Mouse (Mus musculus) forebrain, postnatal 0 days (tissue): ENCODE data around the gene Paf1. TPM values are rescaled to one million over a fixed set of nuclear protein-coding genes. Genes with fewer than 3 reads are reported as not detected.
A peak's percentile ranks its signal among the peaks of the same experiment; 100 is the strongest.
"Not testable (repeated sequence)": the region's sequence is repeated elsewhere in the genome, so short reads cannot be mapped to it uniquely, and the experiment has no call there.

ENCODE experiments used
- ATAC-seq: fragments of 200-750 bp; cut with Nextera tagmentation; 2 replicates; pipeline ENCODE4 v1.8.0; 2017; ENCODE audit warnings: mild to moderate bottlenecking, moderate library complexity
- DNase-seq: peaks from one replicate; pipeline ENCODE4 v3.0.0-alpha.2; 2015
- H3K27ac ChIP-seq: fragments of 300-500 bp; sonication (generic); 2 replicates; pipeline ENCODE4 v1.5.1; 2014; ENCODE audit warnings: low read depth, mild to moderate bottlenecking, antibody characterized with exemption, low read length, moderate library complexity, mixed read lengths
- H3K27me3 ChIP-seq: fragments of 300-500 bp; sonication (generic); 2 replicates; pipeline ENCODE4 v1.6.1; 2014; ENCODE audit warnings: mild to moderate bottlenecking, low read length, mixed read lengths; ENCODE audit not compliant: insufficient read depth
- H3K36me3 ChIP-seq: fragments of 300-500 bp; sonication (generic); 2 replicates; pipeline ENCODE4 v1.6.1; 2014; ENCODE audit warnings: mild to moderate bottlenecking, moderate library complexity; ENCODE audit not compliant: insufficient read depth
- H3K4me1 ChIP-seq: fragments of 300-500 bp; sonication (generic); 2 replicates; pipeline ENCODE4 v1.6.1; 2014; ENCODE audit warnings: antibody characterized with exemption; ENCODE audit not compliant: insufficient read depth
- H3K4me2 ChIP-seq: fragments of 300-500 bp; sonication (generic); 2 replicates; pipeline ENCODE4 v1.6.1; 2014; ENCODE audit warnings: low read depth, mild to moderate bottlenecking, moderate library complexity
- H3K4me3 ChIP-seq: fragments of 300-500 bp; sonication (generic); 2 replicates; pipeline ENCODE4 v1.5.1; 2014; ENCODE audit warnings: low read depth, low read length, mixed read lengths
- H3K9ac ChIP-seq: fragments of 300-500 bp; sonication (generic); 2 replicates; pipeline ENCODE4 v1.6.1; 2014; ENCODE audit warnings: mild to moderate bottlenecking
- H3K9me3 ChIP-seq: fragments of 300-500 bp; sonication (generic); 2 replicates; pipeline ENCODE4 v1.6.1; 2016; ENCODE audit warnings: low read length
- CTCF ChIP-seq: sonication (generic); IDR thresholded peaks from 2 replicates; pipeline ENCODE4 v1.5.1; 2016; ENCODE audit warnings: antibody characterized with exemption, control low read depth, low read depth
- WGBS: fragments of 180-500 bp; shearing (Covaris S2); extraction: QIAGEN DNeasy Blood & Tissue Kit; methylation state at CpG from one replicate; pipeline ENCODE4 v1.1.7; 2014; 5-methylcytosine and 5-hydroxymethylcytosine counted together
- polyA plus RNA-seq: library from polyadenylated mRNA; unstranded; fragments of >200 nt; fragmentation: Nextera tagmentation; extraction: Ambion mirVana; gene quantifications from 2 replicates; pipeline ENCODE4 v1.2.1, GENCODE M21; 2015
- total RNA-seq: library from RNA; depleted of rRNA; stranded (reverse); fragments of >200 nt; gene quantifications from 2 replicates; pipeline ENCODE4 v1.2.3, GENCODE M21; 2014

The Paf1 gene
- total and polyA plus RNA-seq, 2 experiments from 2014 or later = 74.8 to 92.7 TPM

GRCm38 (mm10) chr7:28384162-28384561 is 8.6 kb upstream of the Paf1 start:
- no peak overlapping the region for H3K27ac ChIP-seq
- H3K4me2 ChIP-seq = no peak overlapping the region
- DNase-seq (no peak), ATAC-seq (no peak)
- H3K4me3 ChIP-seq = no peak overlapping the region
- H3K9me3 ChIP-seq = no peaks in the 10 kb centered on the region
- H3K9ac ChIP-seq = no peak overlapping the region
- TF ChIP-seq CTCF = no peak
- WGBS = 84% methylated on average over 6 of the region's 6 CpGs
- peaks cover 4% of the 10 kb centered on the region; the same call in 1 of the 2 replicates for H3K27me3 ChIP-seq
- H3K36me3 ChIP-seq = peaks cover 25% of the 10 kb centered on the region
- peaks cover 12% of the 10 kb centered on the region for H3K4me1 ChIP-seq

GRCm38 (mm10) chr7:28385196-28385595 is 7.6 kb upstream of the Paf1 start:
- 87% methylated on average over 9 of the region's 9 CpGs for WGBS
- no peak overlapping the region for H3K9ac ChIP-seq
- H3K4me3 ChIP-seq = no peak overlapping the region
- ATAC-seq (no peak), DNase-seq (no peak)
- TF ChIP-seq CTCF = no peak
- H3K4me2 ChIP-seq = no peak overlapping the region
- H3K4me1 ChIP-seq = peaks cover 8% of the 10 kb centered on the region; the same call in 1 of the 2 replicates
- no peaks in the 10 kb centered on the region for H3K9me3 ChIP-seq
- no peak overlapping the region for H3K27ac ChIP-seq
- peaks cover 35% of the 10 kb centered on the region for H3K36me3 ChIP-seq
- H3K27me3 ChIP-seq = peaks cover 4% of the 10 kb centered on the region; the same call in 1 of the 2 replicates

- no peak for TF ChIP-seq CTCF
- 89% methylated on average over 7 of the region's 7 CpGs for WGBS
- peaks cover 8% of the 10 kb centered on the region; the same call in 1 of the 2 replicates for H3K4me1 ChIP-seq
- no peak overlapping the region for H3K4me2 ChIP-seq
- ATAC-seq (no peak), DNase-seq (no peak)
- H3K9me3 ChIP-seq = no peaks in the 10 kb centered on the region
- no peak overlapping the region for H3K27ac ChIP-seq
- no peak overlapping the region for H3K4me3 ChIP-seq
- H3K27me3 ChIP-seq = no peaks in the 10 kb centered on the region
- H3K36me3 ChIP-seq = peaks cover 41% of the 10 kb centered on the region
- H3K9ac ChIP-seq = no peak overlapping the region
Measured at GRCm38 (mm10) chr7:28386007-28386406, 6.7 kb upstream of the Paf1 start.

GRCm38 (mm10) chr7:28386462-28386861 is 6.3 kb upstream of the Paf1 start:
- ATAC-seq (peak; percentile 70), DNase-seq (peak; percentile 80)
- Histone ChIP-seq H3K36me3 (peaks cover 41% of the 10 kb centered on the region), H3K4me2 (no peak overlapping the region), H3K4me1 (peaks cover 6% of the 10 kb centered on the region), H3K27ac (no peak overlapping the region), H3K9me3 (no peaks in the 10 kb centered on the region), H3K9ac (no peak overlapping the region), H3K4me3 (no peak overlapping the region), H3K27me3 (no peaks in the 10 kb centered on the region)
- WGBS = 15% methylated on average over 4 of the region's 4 CpGs
- peak; percentile 90 for TF ChIP-seq CTCF

DNA sequence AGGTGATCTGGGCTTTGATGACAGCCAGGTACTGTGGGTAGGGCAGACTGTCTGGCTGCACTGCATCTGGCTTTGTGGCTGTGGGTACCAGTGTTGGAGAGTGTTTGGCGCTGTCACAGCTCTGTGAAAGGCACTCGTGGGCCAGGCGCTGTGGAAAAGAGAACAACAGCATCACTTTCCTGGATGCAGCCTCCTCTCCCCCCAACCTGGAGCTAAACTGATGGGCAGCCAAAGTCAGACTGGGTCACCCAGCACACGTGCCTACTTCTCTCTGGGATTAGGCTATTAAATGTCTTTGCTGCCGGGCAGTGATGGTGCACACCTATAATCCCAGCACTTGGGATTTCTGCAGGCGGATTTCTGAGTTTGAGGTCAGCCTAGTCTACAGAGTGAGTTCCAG is 5.9 kb upstream of the Paf1 start:
- peaks cover 41% of the 10 kb centered on the region for H3K36me3 ChIP-seq
- WGBS = 84% methylated on average over 6 of the region's 6 CpGs
- not testable (repeated sequence) for ATAC-seq, H3K4me1 ChIP-seq, H3K27me3 ChIP-seq, H3K4me3 ChIP-seq, H3K27ac ChIP-seq, H3K4me2 ChIP-seq, DNase-seq, H3K9me3 ChIP-seq, H3K9ac ChIP-seq

DNA sequence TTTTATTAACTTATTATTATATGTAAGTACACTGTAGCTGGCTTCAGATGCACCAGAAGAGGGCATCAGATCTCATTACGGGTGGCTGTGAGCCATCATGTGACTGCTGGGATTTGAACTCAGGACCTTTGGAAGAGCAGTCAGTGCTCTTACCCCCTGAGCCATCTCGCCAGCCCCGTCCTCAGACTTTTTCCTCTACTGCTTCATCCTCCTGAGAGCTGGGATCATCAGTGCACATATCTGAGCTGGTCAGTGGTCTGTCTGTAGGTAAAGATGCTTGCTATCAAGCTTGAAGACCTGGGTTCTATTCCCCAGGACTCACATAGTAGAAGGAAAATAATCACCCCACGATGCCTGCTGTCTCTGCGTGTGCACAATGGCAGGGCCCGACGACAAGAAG is 5.4 kb upstream of the Paf1 start:
- not testable (repeated sequence) for H3K4me2 ChIP-seq, H3K27me3 ChIP-seq, ATAC-seq, H3K4me1 ChIP-seq, H3K27ac ChIP-seq, DNase-seq, H3K9ac ChIP-seq, H3K4me3 ChIP-seq, H3K9me3 ChIP-seq
- H3K36me3 ChIP-seq = peaks cover 41% of the 10 kb centered on the region
- 84% methylated on average over 7 of the region's 7 CpGs for WGBS

DNA sequence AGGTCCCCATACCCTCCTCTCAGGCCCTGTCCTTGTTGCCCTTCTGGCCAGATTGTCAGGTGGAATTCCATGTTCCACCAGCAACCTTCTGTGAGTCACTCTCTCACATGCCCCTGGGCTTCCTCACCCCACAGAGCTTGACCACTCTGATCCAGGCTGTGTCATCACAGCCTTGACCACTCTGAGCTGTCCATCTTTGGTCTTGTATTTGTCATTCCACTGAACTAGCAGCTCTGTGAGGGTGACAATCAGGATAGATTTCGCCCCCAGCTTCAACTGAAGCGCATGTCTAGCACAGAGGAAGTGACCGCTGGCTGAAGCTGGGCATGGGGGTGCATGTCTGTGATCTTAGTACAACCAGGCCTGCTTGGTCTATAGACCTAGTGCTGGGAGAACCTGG is 2.4 kb upstream of the Paf1 start:
- ATAC-seq (no peak), DNase-seq (no peak)
- Histone ChIP-seq H3K27me3 (no peaks in the 10 kb centered on the region), H3K4me3 (no peak overlapping the region), H3K9ac (no peak overlapping the region), H3K27ac (no peak overlapping the region), H3K4me2 (no peak overlapping the region), H3K9me3 (no peaks in the 10 kb centered on the region), H3K4me1 (peaks cover 9% of the 10 kb centered on the region), H3K36me3 (peaks cover 46% of the 10 kb centered on the region)
- WGBS = 98% methylated on average over 3 of the region's 3 CpGs
- TF ChIP-seq CTCF = no peak
